Mouse (Mus musculus) left cerebral cortex, adult 11 months (tissue): ENCODE data around the gene Eno2.
A peak's percentile ranks its signal among the peaks of the same experiment; 100 is the strongest.

ENCODE experiments used
- DNase-seq: peaks from one replicate; pipeline ENCODE4 v3.0.0; 2022; ENCODE audit warnings: low spot score

Eno2 gene

GRCm38 (mm10) chr6:124739231-124739796 lies 30.2 kb downstream of the Eno2 start:
- no peak for DNase-seq

DNA sequence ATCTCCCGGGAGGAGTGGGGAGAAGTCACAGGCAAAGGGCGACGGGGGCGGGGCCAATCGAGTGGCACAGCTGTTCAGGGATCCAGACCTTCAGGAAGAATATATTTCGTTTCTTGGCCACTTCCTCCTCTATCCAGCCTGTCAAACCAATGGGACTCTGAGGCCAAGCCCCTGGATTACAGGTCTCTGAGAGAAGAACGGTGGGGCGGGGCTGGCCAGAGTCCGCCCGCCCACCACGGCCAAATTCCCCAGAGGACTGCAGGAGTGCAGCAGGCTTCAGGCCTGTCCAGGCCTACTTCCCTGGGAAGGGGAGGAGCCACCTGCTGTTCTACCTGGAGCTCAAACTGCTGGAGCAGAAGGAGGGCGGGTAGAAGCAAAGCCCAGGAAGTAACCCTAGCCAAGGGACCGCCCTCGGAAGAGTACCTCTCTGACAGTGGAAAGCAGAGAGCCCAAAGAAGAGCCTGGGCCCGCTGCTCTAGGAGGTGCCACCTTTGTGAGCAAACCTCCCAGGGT lies 30.9 kb downstream of the Eno2 start, which contains the start of gene Ptpn6:
TSS of gene Ptpn6 (minus strand) at position 204 of the 513 bp plus-strand sequence.
- DNase-seq = no peak

DNA sequence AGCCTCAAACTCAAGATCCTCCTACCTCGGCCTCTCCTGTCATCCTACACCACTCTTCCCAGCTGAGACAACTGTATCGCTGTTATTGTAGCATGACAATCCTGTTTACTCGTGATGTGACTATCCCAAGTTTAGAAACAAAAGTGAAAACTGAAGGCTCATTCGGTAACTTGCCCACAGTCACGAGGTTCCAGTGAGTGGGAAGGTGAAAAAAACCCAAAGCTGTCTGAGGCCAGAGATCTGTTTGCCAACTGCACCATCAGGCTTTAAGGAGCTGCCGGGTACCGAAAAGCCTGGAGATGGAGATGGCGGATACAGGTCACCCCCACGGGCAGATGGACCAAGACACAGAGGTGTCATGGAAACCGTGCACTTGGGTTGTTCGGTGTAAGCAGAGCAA lies 32.4 kb downstream of the Eno2 start:
- no peak for DNase-seq

GRCm38 (mm10) chr6:124734417-124734816 lies 35.1 kb downstream of the Eno2 start:
- DNase-seq = no peak

DNA sequence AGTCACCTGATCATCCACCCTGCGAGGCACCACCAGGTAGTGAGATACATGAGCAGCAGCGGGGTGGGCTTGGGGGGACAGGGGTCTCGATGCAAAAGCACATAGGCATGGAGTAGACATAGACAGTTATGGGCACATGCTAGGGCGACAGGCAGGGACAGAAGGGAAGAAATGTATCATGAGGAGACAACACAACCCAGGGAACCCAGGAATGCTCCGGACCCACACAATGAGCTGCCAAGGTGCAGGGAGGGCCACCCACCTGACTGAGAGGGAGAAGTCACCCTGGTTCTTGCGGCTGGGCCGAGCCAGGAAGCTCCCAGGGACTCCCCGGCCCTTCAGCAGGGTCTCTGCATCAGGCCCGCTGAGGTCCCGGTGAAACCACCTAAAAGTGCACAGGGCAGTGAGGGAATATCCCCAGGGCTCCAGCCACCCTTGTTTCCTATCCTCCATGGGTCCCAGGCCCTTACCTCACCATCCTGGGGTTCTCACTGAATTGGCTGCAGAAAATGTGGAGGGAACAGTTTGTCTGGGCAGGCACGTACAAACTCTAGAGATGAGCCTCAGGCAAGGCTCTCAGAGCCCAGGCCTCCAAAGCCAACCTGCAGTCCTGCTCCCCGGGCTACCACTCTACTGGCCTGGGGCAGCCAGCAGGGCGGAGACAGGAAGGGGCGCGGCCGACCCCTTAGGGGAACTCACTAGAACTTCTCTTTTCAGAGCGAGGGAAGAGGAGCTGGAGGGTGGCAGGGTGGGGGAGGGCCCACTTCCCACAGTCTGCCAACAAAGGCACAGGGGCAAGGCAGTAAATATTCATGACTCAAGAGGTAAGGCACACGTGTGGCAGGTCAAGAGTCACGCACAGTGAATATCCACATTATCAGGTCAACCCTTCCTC lies 36.8 kb downstream of the Eno2 start:
- DNase-seq = no peak

GRCm38 (mm10) chr6:124731038-124731437 lies 38.4 kb downstream of the Eno2 start:
- DNase-seq = no peak

- no peak for DNase-seq
These were observed 39.4 kb downstream of the Eno2 start for GRCm38 (mm10) chr6:124729850-124730705.

DNA sequence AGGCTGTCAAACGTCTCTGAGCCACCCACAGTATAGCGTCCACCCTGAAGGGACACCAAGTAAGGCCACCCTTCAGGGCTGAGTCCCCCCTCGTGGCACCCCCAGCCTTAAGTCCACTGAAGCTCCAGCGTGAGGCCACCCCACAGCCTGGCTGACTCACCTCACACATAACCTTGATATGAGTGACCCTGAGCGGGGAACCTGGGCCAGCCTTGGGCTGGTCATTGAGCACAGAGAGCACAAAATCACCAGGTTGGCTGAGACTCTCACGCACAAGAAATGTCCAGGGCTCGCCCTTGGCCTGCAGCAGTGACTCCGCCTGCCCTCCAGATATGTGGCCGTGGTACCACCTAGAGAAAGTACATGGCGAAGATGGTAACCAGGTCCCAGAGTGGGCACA lies 40.9 kb downstream of the Eno2 start:
- DNase-seq = no peak

- DNase-seq = no peak
These were observed 45.0 kb downstream of the Eno2 start for GRCm38 (mm10) chr6:124724472-124724871.

DNA sequence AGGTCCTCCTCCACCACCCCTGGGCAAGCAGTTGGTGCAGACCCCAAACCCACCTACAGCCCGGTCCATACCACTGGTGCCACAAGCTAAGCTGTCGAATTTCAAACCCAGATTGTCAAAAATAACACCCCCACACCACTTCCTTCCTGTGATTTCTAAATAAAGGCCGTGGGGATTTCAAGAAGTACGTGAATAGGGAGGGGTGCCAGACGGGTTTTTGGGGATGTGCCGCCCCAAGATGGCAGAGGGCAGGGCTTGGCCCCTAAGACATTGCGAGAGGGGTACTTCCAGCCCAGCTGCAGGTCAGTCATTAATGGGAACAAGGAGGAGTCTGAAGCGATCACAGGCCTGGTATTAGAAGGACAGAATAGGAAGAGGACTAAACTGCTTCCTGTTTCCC lies 45.9 kb downstream of the Eno2 start:
- no peak for DNase-seq

GRCm38 (mm10) chr6:124722876-124723473 lies 46.5 kb downstream of the Eno2 start:
- DNase-seq = no peak

- DNase-seq = no peak
These were observed 48.6 kb downstream of the Eno2 start for GRCm38 (mm10) chr6:124720904-124721303.

- DNase-seq = no peak
These were observed 50.0 kb downstream of the Eno2 start for GRCm38 (mm10) chr6:124719354-124719978.

DNA sequence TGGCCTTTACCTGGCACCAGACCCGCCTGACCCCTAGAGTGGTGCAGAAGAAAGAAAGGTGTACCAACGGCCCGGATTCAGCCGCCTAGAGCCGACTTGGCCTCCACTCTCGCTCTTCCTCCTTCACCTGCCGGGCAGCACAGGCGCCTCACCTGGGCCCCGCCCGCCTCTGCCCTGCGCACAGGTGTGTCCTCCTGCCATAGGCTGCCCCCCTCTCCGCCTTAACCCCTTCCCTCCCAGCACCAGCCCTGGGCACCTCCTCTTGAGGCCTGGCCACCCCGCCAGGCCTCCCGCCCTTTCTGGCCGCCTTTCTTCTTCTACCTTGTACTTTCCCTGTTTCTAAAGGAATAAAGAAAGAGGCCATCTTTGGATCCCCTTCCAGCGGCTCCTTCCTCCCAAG lies 50.8 kb downstream of the Eno2 start:
- DNase-seq = no peak

GRCm38 (mm10) chr6:124717968-124718367 lies 51.5 kb downstream of the Eno2 start:
- DNase-seq = no peak

DNA sequence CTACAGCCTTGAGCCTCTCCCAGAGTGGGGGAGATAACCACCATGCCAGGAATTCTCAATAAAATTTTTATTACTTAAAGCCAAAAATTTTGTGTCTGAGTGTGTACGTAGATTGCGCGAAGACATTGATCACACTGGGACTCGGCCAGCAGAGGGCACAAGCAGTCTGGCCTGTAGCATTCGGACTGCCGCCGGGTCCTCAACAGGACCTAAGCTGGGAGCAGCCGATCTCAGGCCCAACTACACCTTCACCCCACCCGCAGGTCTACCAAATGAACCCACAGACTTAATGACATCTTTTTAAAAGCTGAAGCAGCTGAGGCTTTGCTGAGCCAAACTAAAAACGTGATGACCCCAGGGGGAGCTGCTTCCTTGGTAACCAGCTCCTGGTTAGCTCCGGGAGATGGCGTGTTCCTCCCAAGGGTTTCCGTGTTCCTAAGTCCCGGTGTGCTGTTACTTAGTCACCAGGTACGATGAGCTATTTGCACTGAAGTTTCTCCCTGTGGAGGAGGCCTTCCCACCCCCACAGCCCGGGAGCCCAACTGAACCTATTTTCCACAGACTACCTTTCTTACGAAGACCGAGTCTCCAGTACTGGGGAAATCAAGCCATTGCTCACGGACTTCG lies 52.5 kb downstream of the Eno2 start:
- no peak for DNase-seq

DNA sequence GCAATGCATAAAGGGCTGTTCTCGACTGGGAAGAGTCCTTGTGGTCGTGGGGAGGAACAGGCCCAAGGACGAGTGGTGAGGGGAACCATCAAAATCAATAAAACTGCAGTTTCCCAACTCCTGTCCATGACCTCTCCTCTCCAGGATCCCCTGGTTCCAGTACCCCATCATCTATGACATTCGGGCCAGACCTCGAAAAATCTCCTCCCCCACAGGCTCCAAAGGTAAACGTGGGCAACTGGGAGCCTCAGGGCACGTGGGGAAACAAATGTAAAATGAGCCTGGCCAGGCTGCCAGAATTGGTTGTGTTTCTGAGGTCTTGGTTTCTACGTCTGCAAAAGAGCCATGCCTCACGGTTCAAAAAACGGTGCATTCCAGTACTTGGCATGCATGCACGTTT lies 56.6 kb downstream of the Eno2 start:
- DNase-seq = no peak

DNA sequence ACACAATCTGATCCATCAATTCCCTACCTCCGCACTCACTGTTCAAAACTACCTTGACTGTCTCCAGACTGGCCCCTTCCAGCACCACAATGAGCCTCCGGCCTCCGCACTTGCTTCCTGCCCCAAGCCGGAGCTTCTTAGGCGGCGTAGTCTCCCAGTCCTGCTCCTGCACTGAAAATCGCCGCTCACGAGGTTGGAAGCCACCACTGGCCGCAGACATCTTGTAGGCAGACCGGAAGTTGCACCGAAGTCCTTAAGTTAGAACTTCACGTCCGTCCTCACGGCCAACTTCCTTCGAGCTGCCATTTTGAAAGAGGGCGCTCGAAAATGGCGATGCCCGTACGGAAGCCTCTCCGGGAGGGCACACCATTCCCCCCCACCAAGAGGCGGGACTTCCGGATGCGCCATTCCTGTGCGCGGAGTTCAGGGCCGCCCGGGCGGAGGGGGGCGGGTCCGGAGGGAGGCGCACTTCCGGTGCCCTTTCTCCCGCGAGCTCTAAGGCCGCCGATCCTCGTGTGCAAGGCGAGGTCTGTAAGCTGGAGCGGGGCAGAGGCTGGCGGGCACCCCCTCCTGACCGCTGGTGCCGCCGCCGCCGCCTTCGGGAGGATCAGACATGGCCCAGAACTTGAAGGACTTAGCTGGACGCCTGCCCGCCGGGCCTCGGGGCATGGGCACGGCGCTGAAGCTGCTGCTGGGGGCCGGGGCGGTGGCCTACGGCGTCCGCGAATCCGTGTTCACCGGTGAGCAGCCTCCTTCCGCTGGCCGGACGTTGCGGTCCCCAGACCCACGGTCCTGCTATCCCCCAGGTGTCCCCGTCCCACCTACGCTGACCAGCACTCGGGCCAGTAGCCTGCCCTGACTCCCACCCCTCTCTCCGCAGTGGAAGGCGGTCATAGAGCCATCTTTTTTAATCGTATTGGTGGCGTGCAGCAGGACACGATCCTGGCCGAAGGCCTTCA lies 57.4 kb downstream of the Eno2 start, which contains the start of the genes Emg1 and Phb2:
TSS of gene Emg1 (minus strand) at position 355 of the 959 bp plus-strand sequence.
TSS of gene Phb2 (plus strand) at position 513 of the 959 bp plus-strand sequence.
- peak; percentile 96 for DNase-seq
